Mouse (Mus musculus) embryonic facial prominence, embryonic 14.5 days (tissue): ENCODE measurements around the gene Acer2. TPM values are rescaled to one million over a fixed set of nuclear protein-coding genes. Genes with fewer than 3 reads are reported as not detected.
"Not testable (repeated sequence)": the region's sequence is repeated elsewhere in the genome, so short reads cannot be mapped to it uniquely, and the experiment has no call there.

Experiments
- ATAC-seq: fragments of 200-750 bp; cut with Nextera tagmentation; 2 replicates; pipeline ENCODE4 v1.8.0; 2017; ENCODE audit warnings: low read depth, moderate number of reproducible peaks, moderate TSS enrichment
- DNase-seq: peaks from one replicate; pipeline ENCODE4 v3.0.0-alpha.2; 2015; ENCODE audit warnings: low spot score
- H3K27ac ChIP-seq: fragments of 300-500 bp; sonication (generic); replicated peaks from 2 replicates; pipeline ENCODE4 v1.5.1; 2014; ENCODE audit warnings: low read depth, mild to moderate bottlenecking, low read length, moderate library complexity
- H3K27me3 ChIP-seq: fragments of 300-500 bp; sonication (generic); replicated peaks from 2 replicates; pipeline ENCODE4 v1.6.1; 2014; ENCODE audit warnings: low read length; ENCODE audit not compliant: control insufficient read depth, insufficient read depth
- H3K36me3 ChIP-seq: fragments of 300-500 bp; sonication (generic); 2 replicates; pipeline ENCODE4 v1.6.1; 2014; ENCODE audit warnings: low read length, mixed read lengths; ENCODE audit not compliant: control insufficient read depth, insufficient read depth
- H3K4me1 ChIP-seq: fragments of 300-500 bp; sonication (generic); 2 replicates; pipeline ENCODE4 v1.6.1; 2014; ENCODE audit warnings: antibody characterized with exemption, low read length; ENCODE audit not compliant: control insufficient read depth, insufficient read depth
- H3K4me2 ChIP-seq: fragments of 300-500 bp; sonication (generic); 2 replicates; pipeline ENCODE4 v1.6.1; 2014; ENCODE audit warnings: low read depth, mild to moderate bottlenecking, low read length, moderate library complexity, mixed read lengths
- H3K4me3 ChIP-seq: fragments of 300-500 bp; sonication (generic); 2 replicates; pipeline ENCODE4 v1.5.1; 2014; ENCODE audit warnings: low read depth, mild to moderate bottlenecking, low read length
- H3K9ac ChIP-seq: fragments of 300-500 bp; sonication (generic); 2 replicates; pipeline ENCODE4 v1.6.1; 2014; ENCODE audit warnings: low read depth, mild to moderate bottlenecking, low read length, moderate library complexity, mixed read lengths
- H3K9me3 ChIP-seq: fragments of 300-500 bp; sonication (generic); 2 replicates; pipeline ENCODE4 v1.6.1; 2016; ENCODE audit warnings: low read length; ENCODE audit not compliant: control insufficient read depth
- WGBS: fragments of 180-500 bp; shearing (Covaris S2); extraction: QIAGEN DNeasy Blood & Tissue Kit; methylation state at CpG from one replicate; pipeline ENCODE4 v1.1.7; 2014; 5-methylcytosine and 5-hydroxymethylcytosine counted together
- polyA plus RNA-seq: library from polyadenylated mRNA; unstranded; fragments of >200 nt; fragmentation: Nextera tagmentation; extraction: Ambion mirVana; gene quantifications from 2 replicates; pipeline ENCODE4 v1.2.1, GENCODE M21; 2014

The Acer2 gene
- polyA plus RNA-seq = 9.4 and 14.2 TPM in 2 replicates

DNA sequence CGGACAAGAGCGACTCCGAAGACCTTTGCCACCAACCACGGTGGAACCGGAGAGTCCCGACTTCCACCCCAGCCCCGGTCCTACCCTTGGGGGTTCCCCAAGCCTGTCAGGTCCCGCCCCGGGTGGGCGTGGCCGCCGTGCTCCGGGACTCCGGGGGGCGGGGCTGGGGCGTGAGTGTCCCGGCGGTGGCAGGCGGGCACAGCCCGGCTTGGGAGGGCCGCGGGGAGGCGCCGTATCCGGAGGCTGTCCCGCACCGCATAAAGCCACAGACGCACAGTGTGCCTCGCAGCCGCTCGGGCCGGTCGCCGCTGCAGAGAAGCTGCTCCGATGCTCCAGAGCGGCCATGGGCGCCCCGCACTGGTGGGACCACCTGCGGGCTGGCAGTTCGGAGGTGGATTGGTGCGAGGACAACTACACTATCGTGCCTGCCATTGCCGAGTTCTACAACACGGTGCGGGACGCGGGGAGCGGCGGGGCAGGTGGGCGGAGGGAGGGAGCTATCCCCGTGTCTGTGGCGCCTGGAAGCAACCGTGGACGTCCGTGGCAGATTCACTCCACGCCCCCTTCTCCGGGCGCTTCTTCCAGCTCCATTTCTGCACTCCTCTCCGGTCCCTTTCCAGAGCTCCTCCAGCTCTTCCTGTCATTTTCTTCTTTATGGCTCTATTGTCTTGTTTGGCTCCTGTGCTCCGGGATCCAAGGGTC is at the start of gene Acer2:
TSS of gene Acer2 (plus strand) at position 251 of the 702 bp plus-strand sequence.
- Histone ChIP-seq H3K27ac (0 out of 2 replicates have a peak within 1 kb of the TSS, but pooled peaks have one; percentile 15), H3K9ac (peak within 1 kb of the TSS; percentile 70), H3K36me3 (no peaks in the 10 kb centered on the region), H3K4me1 (peaks cover 3% of the 10 kb centered on the region; the same call in 1 of the 2 replicates), H3K4me3 (peak within 1 kb of the TSS; percentile 68), H3K4me2 (peak within 1 kb of the TSS; percentile 98), H3K9me3 (no peaks in the 10 kb centered on the region), H3K27me3 (no peaks in the 10 kb centered on the region)
- ATAC-seq (peak; percentile 95), DNase-seq (peak; percentile 85)
- WGBS = 1% methylated on average over 51 of the region's 60 CpGs

DNA sequence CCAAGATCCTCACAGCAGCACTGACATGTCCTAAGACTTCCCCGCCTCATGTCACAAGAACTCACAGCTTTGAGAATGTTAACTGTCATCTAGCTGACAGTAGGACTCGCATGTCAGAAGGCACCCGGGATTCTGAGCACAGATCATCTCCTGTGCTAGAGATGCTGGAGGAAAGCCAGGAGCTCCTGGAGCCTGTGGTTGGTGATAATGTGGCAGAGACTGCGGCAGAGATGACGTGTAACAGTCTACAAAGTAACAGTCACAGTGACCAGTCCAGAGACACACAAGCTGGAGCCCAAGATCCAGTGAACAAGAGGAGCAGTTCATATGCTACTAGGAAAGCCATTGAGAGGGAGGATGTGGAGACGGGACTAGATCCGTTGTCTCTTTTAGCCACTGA is 49.1 kb upstream of the Acer2 start:
- H3K27me3 ChIP-seq = no peaks in the 10 kb centered on the region
- H3K4me1 ChIP-seq = no peaks in the 10 kb centered on the region
- H3K4me3 ChIP-seq = no peak overlapping the region
- H3K4me2 ChIP-seq = no peak overlapping the region
- ATAC-seq (no peak), DNase-seq (no peak)
- H3K9me3 ChIP-seq = no peaks in the 10 kb centered on the region
- WGBS = 89% methylated on average over 7 of the region's 7 CpGs
- H3K27ac ChIP-seq = no peak overlapping the region
- peaks cover 69% of the 10 kb centered on the region for H3K36me3 ChIP-seq
- H3K9ac ChIP-seq = no peak overlapping the region

DNA sequence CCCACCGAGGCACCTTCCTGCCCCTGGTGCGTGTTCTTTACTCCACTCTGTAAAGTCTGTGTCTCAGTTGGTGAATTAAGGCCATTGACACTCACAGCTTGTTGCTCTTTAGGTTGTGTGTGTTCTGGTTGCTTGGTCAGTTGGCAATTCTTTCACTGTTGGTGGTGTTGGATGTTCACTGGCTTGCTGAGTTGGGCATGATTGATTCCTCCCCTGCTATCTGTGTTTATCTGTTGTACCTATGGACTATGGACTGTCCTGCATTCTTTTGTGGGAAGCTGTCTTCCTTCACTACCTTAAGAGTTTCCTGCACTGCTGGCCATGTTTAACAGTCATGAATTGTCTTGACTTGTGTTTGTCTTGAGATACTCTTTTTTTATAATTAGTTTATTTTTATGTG is 42.3 kb upstream of the Acer2 start:
- WGBS = 100% methylated on average over 2 of the region's 2 CpGs
- no peak overlapping the region for H3K27ac ChIP-seq
- H3K4me3 ChIP-seq = no peak overlapping the region
- peaks cover 56% of the 10 kb centered on the region for H3K36me3 ChIP-seq
- H3K9ac ChIP-seq = no peak overlapping the region
- no peak for ATAC-seq
- H3K4me1 ChIP-seq = no peaks in the 10 kb centered on the region
- H3K9me3 ChIP-seq = no peaks in the 10 kb centered on the region
- DNase-seq = no peak
- no peaks in the 10 kb centered on the region for H3K27me3 ChIP-seq
- H3K4me2 ChIP-seq = no peak overlapping the region

DNA sequence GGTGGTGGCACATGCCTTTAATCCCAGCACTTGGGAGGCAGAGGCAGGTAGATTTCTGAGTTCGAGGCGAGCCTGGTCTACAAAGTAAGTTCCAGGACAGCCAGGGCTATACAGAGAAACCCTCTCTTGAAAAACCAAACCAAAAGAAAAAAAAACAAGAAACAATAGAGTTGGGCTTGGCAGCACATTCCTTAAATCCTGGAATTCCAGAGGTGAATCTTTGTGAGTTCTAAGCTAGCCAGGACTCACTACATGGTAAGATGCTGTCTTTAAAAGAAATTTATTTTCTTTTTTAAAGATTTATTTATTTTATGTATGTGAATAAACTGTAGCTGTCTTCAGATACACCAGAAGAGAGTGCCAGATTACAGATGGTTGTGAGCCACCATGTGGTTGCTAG is 33.1 kb upstream of the Acer2 start:
- not testable (repeated sequence) for H3K27ac ChIP-seq, DNase-seq, H3K4me2 ChIP-seq, H3K4me1 ChIP-seq, H3K9ac ChIP-seq, H3K27me3 ChIP-seq, H3K4me3 ChIP-seq, ATAC-seq, H3K9me3 ChIP-seq
- WGBS = 89% methylated on average over 2 of the region's 2 CpGs
- peaks cover 73% of the 10 kb centered on the region for H3K36me3 ChIP-seq

DNA sequence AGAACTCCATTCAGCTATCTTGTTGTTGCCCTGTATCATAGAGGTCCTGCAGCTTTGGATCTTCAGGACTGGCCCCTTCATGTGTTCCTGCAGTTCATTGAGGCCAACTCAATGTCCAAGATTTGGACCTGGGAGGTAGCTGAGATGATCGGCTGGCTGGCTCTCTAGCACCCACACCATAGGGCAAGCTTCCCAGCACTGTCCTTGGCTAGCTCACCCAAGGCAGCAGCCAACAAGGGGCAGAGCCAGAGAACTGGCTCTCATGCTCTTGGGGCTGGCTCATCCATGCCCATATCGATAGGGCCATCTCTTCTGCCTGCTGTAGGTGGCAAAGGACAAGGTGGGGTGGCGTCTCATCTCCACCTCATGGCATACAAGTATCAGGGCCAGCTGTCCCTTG is 28.8 kb upstream of the Acer2 start:
- Histone ChIP-seq H3K4me3 (no peak overlapping the region), H3K36me3 (peaks cover 66% of the 10 kb centered on the region), H3K4me2 (no peak overlapping the region), H3K9ac (no peak overlapping the region), H3K27ac (no peak overlapping the region), H3K9me3 (no peaks in the 10 kb centered on the region), H3K4me1 (no peaks in the 10 kb centered on the region), H3K27me3 (no peaks in the 10 kb centered on the region)
- DNase-seq (no peak), ATAC-seq (no peak)
- 93% methylated on average over 3 of the region's 3 CpGs for WGBS

DNA sequence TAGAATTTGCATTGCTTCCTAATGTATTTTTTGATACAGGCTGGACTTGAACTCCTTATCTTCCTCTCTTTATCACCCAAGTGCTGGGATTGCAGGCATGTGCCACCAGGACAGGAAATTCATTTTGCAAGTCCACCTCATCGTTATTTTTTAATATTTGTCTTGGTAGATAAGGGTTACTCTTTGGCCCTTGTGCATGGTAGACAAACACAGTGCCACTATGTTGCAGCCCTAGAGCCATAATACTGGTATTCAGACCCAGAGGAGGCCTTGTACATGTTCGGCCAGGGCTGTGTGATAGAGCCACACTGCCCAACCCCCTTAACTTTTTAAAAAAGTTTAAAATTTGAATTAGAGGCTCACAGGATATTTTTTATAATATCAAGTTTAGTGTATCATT is 26.9 kb upstream of the Acer2 start:
- Histone ChIP-seq H3K27me3 (no peaks in the 10 kb centered on the region), H3K9me3 (no peaks in the 10 kb centered on the region), H3K4me3 (no peak overlapping the region), H3K4me1 (no peaks in the 10 kb centered on the region), H3K9ac (no peak overlapping the region), H3K4me2 (no peak overlapping the region), H3K27ac (no peak overlapping the region), H3K36me3 (peaks cover 60% of the 10 kb centered on the region)
- DNase-seq (no peak), ATAC-seq (no peak)
- 93% methylated on average over 2 of the region's 2 CpGs for WGBS

DNA sequence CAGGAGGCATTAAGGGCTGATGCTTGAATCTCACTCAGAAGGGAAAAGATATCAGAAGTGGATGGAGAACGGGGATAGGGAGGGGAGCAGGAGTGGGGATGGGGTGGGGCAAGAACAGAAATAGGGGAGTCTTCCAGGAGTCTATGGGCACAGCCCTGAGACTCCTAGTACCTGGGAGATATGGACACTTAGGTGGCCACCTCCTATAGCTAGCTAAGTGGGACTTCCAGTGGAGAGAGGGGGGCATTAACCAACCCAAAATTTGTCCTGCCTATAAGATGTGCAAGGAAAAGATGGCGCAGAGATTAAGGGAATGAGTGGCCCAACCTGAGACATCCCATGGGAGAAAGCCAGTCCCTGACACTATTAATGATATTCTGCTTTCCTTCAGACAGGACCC is 22.9 kb upstream of the Acer2 start:
- H3K27me3 ChIP-seq = no peaks in the 10 kb centered on the region
- peaks cover 7% of the 10 kb centered on the region for H3K4me1 ChIP-seq
- no peak overlapping the region for H3K4me3 ChIP-seq
- H3K4me2 ChIP-seq = no peak overlapping the region
- no peaks in the 10 kb centered on the region for H3K9me3 ChIP-seq
- DNase-seq (no peak), ATAC-seq (no peak)
- WGBS = 92% methylated on average over 2 of the region's 2 CpGs
- no peak overlapping the region for H3K9ac ChIP-seq
- H3K36me3 ChIP-seq = peaks cover 66% of the 10 kb centered on the region
- H3K27ac ChIP-seq = no peak overlapping the region

DNA sequence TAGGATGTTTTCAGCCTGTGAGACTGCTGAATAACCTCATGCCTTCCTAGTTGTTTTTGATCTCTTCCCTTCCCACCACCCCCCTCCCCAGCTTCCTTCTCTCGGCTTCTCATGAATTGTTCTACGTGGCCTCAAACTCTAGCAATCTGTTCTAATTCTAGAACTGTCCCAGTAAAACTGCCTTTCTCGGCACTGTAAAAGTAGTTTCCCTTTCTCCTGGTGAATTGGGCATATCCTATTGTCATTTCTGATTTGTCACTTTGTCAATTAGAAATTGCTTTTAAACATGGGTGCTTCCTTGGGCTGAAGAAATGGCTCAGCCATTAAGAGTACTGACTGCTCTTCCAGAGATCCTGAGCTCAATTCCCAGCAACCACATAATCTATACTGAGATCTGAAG is 22.2 kb upstream of the Acer2 start:
- Histone ChIP-seq H3K27me3 (no peaks in the 10 kb centered on the region), H3K27ac (no peak overlapping the region), H3K4me2 (no peak overlapping the region), H3K9me3 (no peaks in the 10 kb centered on the region), H3K4me1 (peaks cover 7% of the 10 kb centered on the region), H3K9ac (no peak overlapping the region), H3K36me3 (peaks cover 62% of the 10 kb centered on the region), H3K4me3 (no peak overlapping the region)
- WGBS = 65% methylated on average over 3 of the region's 3 CpGs
- DNase-seq = no peak
- ATAC-seq = no peak
